Mouse (Mus musculus) layer of hippocampus, postnatal 36 days (tissue): ENCODE data around the gene Jtb. TPM values are rescaled to one million over a fixed set of nuclear protein-coding genes. Genes with fewer than 3 reads are reported as not detected.
"Not testable (repeated sequence)": the region's sequence is repeated elsewhere in the genome, so short reads cannot be mapped to it uniquely, and the experiment has no call there.

Source experiments
- DNase-seq, 2 experiments: peaks; one replicate each; pipeline ENCODE4 v3.0.0; 2022
- total RNA-seq, 2 experiments: library from RNA; stranded (reverse); gene quantifications; 2 replicates each; pipeline ENCODE4 v1.2.3; 2021

The Jtb gene
- total RNA-seq, 2 experiments from 2014 or later = 46.0 to 47.2 TPM

DNA sequence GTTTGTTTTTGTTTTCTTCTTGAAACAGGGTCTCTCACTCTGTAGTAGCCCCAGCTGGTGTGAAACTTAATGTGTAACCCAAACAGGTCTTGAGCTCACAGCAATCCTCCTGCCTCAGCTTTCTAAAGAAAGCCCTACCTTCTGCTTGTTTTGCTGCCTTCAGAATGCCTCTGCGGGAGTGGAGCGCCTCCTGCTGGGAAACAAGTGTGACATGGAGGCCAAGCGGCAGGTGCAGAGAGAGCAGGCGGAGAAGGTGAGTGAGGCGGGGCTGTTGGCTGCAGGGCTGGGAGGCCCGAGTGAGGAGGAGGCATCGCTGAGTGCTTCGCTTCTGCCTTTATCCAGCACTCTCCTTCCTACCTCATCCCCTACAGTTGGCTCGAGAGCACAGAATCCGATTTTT is 7.1 kb upstream of the Jtb start:
- no peak for DNase-seq

DNA sequence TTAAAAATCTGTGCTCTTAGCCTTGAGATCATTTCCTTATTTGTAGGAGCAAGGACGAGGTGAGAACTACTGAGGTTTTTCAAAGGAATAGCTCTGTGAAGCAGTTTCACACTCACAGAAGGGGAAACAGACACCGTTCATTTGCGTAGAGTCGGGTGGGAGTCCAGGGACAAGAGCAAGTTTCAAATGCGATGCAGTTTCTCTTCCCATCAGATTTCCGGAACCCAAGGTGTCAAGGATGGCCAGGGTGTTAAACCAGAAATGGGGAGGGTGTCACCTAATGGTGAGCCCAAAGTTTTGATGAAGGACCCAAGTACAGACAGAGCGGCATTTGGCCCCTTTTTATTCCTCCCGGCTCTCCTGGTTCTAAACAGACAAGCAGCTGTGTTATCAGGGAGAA is 322 bp upstream of the Jtb start:
- DNase-seq = no peak

DNA sequence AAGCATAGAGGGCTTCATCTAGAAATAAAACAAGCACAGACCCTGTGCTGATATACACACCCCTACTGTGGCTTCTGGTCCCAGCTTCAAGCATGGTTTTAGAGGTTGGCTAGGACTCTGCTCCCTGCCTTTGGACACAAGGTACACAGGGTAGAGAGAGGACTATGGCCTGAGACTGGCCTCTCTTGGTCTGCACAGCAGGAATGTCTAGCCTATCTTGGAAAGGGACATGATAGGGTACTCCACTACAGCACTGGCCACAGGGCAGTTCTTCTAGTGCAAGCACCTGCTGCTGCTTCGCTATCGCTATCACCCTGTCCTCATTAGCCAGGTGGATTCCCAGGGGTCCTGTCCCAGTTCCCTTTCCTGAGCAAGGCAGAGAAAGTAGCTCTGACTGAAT is 9.9 kb downstream of the Jtb start:
- no peak for DNase-seq

DNA sequence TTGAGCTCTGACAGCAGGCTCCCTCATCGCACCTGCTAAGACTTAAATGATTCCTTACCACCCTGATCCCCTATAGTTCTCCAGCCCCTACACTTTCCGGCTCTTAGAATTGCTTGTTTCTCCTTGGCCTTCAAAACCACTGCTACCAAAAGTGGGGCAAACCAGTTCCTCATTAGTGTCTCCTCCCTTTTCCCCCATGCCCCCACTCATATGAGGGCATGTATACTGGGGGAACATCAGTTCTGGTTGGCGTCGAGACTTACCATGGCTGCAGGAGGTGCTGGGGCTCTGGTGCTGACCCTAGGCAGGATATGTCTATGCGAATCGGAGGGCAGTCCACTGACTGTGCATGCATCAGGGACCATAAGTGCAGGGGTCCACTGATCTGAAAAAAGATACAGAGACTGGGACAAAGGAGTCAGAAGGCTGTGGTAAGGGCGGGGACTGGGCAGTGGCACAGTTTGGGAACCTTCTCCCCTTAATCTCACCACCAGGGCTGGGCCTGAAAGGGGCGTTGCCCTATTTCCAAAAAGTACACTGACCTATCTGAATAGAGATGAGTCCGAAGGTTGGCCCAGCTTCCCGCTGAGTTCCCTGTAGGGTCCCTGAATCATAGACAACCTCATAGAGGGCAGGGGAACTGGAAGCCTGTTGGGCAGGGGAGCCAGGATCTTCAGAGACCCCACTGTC is 10.4 kb downstream of the Jtb start:
- no peak for DNase-seq

DNA sequence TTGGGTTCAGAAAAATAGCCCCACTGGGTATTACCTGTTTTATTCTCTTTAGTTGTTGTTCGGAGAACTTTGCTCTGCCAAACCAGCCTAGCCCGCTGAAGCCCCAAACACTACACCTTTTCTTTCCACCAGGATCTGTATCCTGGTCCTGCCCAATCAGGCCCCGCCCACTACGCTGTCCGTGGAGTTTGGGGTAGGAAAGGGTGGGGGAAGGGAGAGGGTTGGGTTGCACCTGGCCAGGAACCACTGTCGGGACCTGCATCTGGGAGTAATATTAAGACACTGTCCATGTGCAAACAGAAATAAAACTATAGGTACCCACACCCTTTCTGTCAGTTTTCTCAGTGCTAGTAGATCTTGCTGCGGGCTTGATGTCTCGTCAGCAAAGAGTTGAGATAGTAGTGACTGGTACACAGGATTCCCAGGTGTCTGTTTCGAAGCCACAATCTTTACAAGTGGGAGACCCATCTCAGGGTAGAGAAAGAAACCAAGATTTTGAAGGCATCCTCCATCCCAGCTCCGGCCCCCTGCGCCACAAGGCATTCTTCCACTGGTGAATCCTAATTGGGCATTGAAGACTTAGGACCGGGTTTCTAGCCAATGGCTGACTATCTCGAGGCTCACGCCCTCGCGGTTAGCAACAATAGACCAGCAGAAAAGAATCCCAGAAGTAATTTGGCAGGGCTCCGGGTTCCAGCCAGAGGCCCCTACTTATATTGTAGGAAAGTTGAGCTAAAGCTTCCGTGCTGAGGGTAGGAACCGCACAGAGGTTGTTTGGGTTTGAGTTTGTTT is 11.8 kb downstream of the Jtb start, which contains the start of gene Creb3l4:
TSS of gene Creb3l4 (minus strand) at position 529 of the 792 bp plus-strand sequence.
- DNase-seq = no peak

DNA sequence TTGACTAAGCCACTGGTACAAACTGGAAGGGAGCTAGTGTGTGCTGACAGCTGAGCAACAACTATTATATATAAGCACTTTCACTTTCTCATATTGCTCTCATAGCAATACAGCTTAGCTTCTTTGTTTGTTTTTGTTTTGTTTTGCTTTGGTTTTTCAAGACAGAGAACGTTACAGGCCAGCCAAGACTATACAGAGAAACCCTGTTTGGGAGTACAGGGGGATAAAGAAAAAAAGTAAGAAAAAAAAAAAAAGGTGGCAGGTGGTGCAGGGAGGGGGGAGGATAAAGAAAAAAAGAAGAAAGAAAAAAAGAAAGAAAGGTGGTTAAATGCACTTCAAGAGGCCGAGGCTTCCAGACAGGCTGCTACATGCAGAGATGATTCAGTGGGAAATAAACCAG is 14.0 kb downstream of the Jtb start:
- DNase-seq = no peak

DNA sequence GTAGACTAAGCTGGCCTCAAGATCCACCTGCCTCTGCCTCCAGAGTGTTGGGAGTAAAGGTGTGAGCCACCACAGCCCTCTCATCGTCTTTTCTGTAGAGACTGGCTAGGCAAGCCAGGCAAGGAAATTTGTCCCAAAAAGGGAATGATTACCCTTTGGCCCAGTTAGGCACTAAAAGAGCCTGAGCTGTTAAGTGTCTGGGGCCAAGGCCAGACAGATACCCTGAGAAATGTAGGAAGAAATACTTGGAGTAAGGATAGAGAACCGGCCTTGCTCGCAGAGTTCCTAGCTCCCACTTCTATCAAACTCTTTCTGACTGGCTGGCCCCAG is 16.2 kb downstream of the Jtb start:
- DNase-seq = no peak

DNA sequence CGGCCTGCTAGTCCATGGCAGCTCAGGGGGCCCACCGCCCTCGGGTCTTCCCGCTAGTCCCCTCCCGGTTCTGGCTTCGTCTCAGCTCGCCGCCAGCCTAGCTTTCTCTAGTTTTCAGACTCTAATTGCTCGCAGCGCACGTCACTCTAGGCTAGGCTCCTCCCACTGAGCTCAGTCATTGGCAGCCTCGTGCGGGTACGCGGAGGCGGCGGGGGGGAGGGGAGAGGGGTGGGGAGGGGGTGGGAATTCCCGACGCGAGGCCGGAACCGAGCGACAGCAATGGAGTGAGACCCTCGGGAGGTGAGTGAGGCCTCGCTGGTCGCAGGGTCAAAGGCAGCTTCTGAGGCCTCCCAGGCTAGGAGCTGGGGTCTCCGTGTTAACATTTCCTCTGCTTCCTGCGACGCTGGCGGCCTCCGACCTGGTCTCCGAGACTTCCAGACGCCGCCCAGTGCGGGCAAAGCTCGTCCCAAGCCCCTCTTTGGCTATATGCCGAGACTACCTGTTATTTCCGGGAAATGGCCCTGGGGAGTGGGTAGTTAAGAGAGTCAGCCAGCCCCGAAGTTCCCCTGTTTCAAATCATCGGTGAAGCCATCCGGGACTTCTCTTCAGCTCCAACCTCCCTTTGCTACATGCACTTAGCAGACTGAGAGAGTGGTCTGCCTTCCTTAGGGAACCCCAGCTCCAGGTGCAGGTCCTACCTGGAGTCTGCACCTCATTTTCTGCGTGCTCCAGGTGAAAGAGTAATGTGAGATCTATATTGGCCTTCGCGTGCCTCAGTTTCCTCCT is 16.8 kb downstream of the Jtb start, which contains the start of gene Slc39a1:
TSS of gene Slc39a1 (plus strand) at position 213 of the 786 bp plus-strand sequence.
- DNase-seq = peak; percentile 90 to 91

DNA sequence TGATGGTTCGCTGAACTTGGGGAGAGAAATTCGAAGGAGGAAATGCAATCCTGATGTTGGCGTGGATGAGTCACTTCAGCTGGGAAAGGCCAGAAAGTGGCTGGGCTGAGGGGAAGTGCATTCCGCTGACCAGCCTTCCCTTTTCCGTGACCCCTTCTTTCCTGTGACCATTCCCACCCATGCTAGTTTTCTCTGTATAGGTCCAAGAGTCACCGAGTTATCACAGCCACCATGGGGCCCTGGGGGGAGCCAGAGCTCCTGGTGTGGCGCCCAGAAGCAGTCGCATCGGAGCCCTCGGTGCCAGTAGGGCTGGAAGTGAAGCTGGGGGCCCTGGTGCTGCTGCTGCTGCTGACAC is 17.3 kb downstream of the Jtb start:
- no peak for DNase-seq

DNA sequence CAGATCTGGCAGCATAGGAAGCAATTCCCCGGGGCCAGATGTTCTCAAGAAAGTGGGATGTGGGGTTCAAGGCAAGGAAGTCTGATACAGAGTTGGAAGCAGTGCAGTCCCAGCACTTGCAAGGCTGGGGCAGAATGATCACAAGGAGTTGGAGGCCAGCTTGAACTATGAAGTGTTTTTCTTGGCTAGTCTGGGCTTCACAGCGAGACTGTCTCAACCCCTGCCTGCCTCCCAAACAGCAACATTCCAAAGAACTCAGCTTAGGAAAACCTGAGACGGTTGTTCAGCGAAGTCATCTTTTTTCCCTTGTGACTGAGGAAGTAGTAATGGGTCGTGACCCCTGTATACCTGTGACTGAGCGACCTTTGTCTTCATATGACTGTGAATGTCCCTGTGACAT is 19.4 kb downstream of the Jtb start:
- DNase-seq = no peak

DNA sequence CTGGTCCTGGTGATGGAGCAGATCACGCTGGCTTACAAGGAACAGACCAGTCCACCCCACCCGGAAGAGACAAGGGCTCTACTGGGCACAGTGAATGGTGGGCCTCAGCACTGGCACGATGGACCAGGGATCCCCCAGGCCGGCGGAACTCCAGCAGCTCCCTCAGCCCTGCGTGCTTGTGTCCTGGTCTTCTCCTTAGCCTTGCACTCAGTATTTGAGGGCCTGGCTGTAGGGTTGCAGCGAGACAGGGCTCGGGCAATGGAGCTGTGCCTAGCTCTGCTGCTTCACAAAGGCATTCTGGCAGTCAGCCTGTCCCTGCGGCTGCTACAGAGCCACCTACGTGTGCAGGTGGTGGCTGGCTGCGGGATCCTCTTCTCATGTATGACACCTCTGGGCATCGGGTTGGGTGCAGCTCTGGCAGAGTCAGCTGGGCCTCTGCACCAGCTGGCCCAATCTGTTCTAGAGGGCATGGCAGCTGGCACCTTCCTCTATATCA is 20.4 kb downstream of the Jtb start:
- not testable (repeated sequence) for DNase-seq

DNA sequence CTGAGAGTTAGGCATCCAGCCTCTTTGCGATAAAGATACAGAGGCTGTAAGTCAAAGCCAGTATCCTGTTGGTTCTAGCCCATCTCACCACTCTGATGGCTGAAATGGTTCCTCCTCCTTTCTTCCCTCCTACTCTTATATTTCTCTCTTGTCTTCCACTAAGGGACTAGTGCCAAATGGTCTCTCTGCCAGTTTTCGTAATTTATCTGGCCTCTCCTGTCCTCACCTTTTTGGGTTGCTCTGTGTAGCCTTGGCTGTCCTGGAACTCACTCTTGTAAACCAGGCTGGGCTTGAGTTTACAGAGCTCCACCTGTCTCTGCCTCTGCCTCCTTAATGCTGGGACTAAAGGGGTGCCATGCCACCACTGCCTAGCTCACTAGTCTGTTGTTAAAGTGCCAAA is 21.3 kb downstream of the Jtb start:
- not testable (repeated sequence) for DNase-seq

DNA sequence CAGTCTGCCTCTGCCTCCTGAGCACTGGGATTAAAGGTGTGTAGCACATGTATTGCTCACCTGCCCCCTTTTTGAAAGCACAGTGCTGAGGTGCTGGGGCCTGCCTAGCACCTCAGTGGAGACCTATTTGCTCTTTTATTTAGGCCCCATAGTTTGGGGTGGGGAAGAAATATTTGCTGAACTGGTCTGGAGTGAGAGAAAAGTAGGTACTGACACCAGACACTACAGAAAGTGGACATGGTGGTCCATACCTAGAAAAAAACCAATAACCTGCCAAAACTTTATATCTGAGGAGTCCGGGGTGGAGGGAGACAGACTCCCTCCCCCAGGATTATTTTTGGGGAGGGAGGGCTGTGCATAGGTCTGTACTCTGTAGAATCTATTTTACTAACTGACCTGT is 21.8 kb downstream of the Jtb start:
- DNase-seq = not testable (repeated sequence)

DNA sequence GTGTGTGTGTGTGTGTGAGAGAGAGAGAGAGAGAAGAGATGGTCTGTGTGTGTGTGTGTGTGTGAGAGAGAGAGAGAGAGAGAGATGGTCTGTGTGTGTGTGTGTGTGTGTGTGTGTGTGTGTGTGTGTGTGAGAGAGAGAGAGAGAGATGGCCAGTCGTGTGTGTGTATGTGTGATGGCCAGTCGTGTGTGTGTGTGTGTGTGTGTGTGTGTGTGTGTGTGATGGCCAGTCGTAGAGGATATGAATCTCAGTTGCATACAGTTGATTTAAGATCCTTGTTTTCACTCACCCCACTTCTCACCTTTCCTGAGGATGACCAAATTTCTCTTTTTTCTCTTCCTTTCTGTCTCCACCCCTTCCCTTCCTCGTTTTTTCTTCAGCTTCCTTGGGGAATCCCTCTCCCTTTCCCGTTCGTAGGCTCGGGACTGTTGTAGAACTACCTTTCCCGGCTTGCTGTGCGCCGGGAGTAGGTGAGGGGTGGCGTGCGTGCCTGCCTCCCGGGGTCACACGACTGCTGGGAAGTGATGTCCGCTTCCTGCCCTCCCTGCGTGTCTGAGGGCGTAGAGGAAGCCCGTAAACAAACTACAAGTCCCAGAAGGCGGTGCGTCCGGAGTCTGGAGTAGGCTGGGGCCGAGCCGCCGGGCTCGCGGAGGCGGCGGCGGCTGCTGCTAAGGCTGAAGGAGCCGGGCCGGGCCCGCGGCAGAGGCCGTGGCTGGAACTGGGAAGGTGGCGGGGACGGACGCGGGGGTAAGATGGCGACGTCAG is 22.4 kb downstream of the Jtb start, which contains the start of gene Crtc2:
TSS of gene Crtc2 (plus strand) at position 511 of the 766 bp plus-strand sequence.
- DNase-seq = peak; percentile 96 to 98

DNA sequence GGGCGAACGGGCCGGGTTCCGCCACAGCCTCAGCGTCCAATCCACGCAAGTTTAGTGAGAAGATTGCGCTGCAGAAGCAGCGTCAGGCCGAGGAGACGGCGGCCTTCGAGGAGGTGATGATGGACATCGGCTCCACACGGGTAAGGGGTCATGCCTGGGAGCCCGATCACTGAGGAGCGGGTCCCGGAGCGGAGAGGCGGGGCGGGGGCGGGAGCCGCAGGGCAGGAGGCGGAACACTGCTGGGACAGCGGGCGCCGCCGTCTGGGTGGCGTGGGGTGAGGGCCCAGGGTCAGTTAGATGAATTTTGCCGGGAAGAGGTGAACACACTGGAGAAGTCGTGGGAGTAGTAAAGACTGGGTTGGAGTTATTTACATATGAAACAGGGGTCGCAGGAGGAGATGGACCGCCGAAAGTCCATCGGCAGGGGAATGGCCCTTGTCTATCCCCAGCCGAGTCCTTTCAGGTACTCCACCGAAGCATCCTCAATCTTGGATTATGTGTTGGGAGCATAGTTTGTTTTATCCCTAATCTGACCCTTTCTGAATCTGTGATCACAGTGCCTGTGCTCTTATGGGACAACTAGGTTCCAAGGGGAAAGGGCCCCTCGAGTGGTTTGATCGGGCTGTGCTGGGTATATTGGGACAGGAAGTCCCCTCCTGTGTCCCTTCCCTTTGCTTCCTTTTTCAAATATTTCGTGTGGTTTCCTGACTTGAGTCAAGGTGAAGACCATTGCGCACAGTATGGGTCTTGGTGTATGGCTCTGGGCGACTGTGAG is 23.2 kb downstream of the Jtb start:
- no peak for DNase-seq

DNA sequence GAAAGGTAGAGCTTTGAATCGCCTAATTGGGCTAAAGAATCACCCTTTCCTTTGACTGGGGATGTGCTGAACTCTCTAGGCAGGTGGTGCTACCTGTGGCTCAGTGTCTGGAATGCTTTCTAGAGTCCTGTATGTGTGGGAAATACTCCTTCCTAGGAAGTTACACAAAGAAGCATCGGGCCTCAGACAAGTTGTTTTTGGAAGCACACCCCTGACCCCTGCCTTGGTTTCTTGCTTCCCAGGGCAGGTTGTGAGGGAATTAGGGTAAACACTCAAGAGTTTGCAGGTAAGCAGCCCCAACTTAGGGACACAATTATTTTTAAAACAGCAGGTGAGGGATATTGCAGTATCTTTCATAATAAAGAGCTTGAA is 23.8 kb downstream of the Jtb start:
- DNase-seq = no peak

DNA sequence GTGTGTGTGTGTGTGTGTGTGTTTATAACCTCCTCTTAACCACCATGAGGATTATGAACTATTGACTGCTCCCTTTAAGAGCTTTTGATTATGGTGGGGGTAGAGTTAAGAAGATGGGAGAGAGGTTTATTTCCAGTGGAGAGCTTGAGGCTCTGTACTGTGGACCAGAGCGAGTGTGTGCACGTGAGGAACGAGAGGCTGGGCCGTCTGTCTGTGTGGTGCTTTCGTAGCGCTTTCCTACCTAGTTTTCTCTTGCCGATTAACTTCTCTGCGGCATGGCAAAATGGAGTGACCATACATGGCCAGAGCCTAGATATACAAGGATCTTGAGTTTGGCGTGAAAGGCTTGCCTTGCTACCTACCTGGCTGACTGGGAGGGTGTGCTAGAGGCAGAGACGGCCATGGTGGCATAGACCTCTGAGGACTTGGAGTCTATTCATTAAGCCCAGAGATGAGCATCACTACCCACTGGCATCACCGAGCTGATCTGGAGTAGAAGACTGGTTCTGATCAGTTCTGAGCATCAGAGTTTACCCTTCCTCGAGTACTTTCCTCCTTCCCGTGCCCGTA is 24.5 kb downstream of the Jtb start:
- DNase-seq = no peak

DNA sequence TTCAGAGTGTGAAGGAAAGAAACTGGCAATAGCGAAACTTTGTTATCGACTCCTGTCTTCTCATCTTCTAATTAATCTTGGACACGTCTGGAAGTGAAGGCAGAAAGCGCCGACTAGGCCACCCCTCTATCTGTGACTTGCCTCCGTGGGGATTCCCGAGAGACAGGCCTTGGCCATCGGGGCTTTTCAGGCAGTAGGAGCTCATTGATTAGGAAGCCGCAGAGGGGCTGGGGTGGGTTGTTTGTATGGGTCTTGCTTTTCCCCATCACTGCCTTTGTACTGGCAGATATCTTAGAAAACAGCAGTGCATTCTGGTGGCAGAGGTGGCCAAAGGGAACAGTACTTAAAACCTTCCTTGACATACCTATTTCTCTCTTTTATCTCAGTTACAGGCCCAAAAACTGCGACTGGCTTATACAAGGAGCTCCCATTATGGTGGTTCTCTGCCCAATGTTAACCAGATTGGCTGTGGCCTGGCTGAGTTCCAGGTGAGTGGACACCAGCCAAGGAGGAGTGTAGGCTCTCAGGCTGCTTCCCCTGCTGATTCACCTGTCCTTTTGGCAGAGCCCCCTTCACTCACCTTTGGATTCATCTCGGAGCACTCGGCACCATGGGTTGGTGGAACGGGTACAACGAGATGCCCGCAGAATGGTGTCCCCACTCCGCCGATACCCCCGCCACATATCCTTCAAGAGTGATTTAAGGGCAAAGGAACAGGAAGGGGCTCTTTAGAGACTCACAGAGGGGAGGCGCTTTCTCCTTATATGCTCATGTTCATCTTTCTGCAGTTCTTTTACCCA is 25.5 kb downstream of the Jtb start:
- DNase-seq = no peak

DNA sequence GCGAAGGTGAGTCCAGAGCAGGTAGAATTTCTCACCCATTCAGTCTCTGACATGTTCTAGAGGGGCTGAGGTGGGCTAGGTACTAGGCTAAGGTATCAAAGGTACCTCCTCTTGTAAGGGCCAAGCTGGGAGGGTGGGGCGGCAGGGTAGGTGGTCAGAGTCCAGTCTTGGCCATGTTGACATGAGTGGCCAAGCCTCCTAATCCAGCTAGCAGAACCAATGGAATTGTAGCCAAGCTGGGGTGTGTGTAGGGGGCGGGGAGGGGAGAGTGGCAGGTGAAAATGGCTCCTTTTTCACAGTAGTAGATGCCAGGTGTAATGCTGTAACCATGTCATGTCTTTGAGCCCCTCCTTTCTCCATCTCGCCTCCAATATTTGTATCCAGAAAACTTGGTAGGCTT is 27.1 kb downstream of the Jtb start:
- no peak for DNase-seq

DNA sequence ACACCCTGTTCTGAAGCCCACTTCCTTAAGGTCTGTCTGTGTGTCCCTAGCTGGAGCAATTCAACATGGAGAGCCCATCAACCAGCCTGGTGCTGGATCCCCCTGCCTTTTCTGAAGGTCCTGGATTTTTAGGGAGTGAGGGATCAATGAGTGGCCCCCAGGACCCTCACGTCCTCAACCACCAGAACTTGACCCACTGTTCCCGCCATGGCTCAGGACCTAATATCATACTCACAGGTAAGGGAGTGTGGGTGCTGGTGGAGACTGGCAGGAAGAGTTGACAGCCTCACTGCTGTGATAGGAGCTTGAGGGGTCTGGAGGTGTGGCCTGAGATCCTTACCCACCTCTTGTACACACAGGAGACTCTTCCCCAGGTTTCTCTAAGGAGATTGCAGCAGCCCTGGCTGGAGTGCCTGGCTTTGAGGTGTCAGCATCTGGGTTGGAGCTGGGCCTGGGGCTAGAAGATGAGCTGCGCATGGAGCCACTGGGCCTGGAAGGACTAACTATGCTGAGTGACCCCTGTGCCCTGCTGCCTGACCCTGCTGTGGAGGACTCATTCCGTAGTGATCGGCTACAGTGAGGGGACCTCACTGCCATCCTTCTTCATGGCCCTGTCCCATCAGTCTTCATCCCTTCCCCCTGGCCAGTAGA is 31.8 kb downstream of the Jtb start:
- DNase-seq = no peak
